Mouse (Mus musculus): Measurements from ENCODE around the gene Dtx3l. TPM values are rescaled to one million over a fixed set of nuclear protein-coding genes. Genes with fewer than 3 reads are reported as not detected.

Gene Dtx3l
- polyA plus RNA-seq, 1 experiment from 2014 or later = 4.9 TPM

Other genes with a start within 250 kb of the Dtx3l start
- gene Dirc2, start 169.8 kb downstream of the Dtx3l start, polyA plus RNA-seq (2015; fragmentation: Nextera tagmentation; extraction: Ambion mirVana) = 5.0 and 5.3 TPM in 2 replicates
- gene Hspbap1, start 168.8 kb downstream of the Dtx3l start, polyA plus RNA-seq (2015; fragmentation: Nextera tagmentation; extraction: Ambion mirVana) = 16.1 and 18.7 TPM in 2 replicates
- 1.3 and 1.4 TPM in 2 replicates for gene Parp14, start 67.6 kb downstream of the Dtx3l start, polyA plus RNA-seq (2015; fragmentation: Nextera tagmentation; extraction: Ambion mirVana)
- gene Parp9, start 681 bp downstream of the Dtx3l start, polyA plus RNA-seq (2015; fragmentation: Nextera tagmentation; extraction: Ambion mirVana) = 9.0 and 9.5 TPM in 2 replicates
- 32.6 and 32.9 TPM in 2 replicates for gene Kpna1, start 39.6 kb upstream of the Dtx3l start, polyA plus RNA-seq (2015; fragmentation: Nextera tagmentation; extraction: Ambion mirVana)
- 2.3 and 2.5 TPM in 2 replicates for gene Wdr5b, start 102.0 kb upstream of the Dtx3l start, polyA plus RNA-seq (2015; fragmentation: Nextera tagmentation; extraction: Ambion mirVana)
- gene Fam162a, start 132.4 kb upstream of the Dtx3l start, polyA plus RNA-seq (2015; fragmentation: Nextera tagmentation; extraction: Ambion mirVana) = 189 and 192 TPM in 2 replicates
- gene Ccdc58, start 132.5 kb upstream of the Dtx3l start, polyA plus RNA-seq (2015; fragmentation: Nextera tagmentation; extraction: Ambion mirVana) = 39.3 and 42.4 TPM in 2 replicates
- gene Csta1, start 192.1 kb upstream of the Dtx3l start, polyA plus RNA-seq (2015; fragmentation: Nextera tagmentation; extraction: Ambion mirVana) = 0.03 TPM in 1 of 2 replicates, not detected in the other
- gene Stfa2l1, start 217.7 kb upstream of the Dtx3l start, polyA plus RNA-seq (2015; fragmentation: Nextera tagmentation; extraction: Ambion mirVana) = 56.4 and 66.8 TPM in 2 replicates
- gene Gm5483, start 245.1 kb upstream of the Dtx3l start, polyA plus RNA-seq (2015; fragmentation: Nextera tagmentation; extraction: Ambion mirVana) = 193 and 234 TPM in 2 replicates

All from liver, embryonic 15.5 days (tissue).